Mouse (Mus musculus): ENCODE measurements around the gene Jak1. TPM values are rescaled to one million over a fixed set of nuclear protein-coding genes. Genes with fewer than 3 reads are reported as not detected.

Jak1 gene
- polyA plus RNA-seq, 1 experiment, result 33.5 TPM

DNA sequence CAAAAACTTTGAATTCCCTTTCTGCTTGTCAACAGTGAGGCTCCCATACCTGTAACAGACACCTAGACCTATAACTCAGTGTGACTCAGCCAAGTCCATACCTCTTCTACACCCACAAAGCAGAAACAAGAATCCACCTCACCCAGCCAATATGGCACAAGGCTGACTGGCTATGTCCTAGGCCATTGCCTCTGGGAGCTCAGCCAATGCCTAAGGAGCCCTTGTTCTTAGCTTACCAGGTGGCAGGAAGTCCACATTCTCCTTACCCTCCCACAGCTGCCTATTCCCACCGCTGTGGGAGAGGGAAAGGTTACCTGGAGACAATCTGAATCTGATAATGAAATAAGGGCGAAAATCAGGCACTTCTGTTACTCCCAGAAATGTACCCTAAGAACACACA is 34.5 kb downstream of the Jak1 start:
- Histone ChIP-seq H3ac (ENCODE audit: control insufficient read depth, insufficient read length) (no peak overlapping the region), H3K4me3 (no peak overlapping the region), H3K4me2 (ENCODE audit: low read depth) (no peak overlapping the region), H3K79me2 (ENCODE audit: control insufficient read depth, insufficient read depth) (peaks cover 55% of the 10 kb centered on the region), H3K36me3 (ENCODE audit: control insufficient read depth, insufficient read depth) (no peaks in the 10 kb centered on the region), H3K27me3 (ENCODE audit: control insufficient read depth, insufficient read depth, insufficient read length) (no peaks in the 10 kb centered on the region)
- TF ChIP-seq POLR2A (IDR thresholded peaks at IDR 0.05; ENCODE audit: insufficient read length, low read depth) (no peak), TCF12 (IDR thresholded peaks at IDR 0.05; ENCODE audit: insufficient read depth, poor library complexity, severe bottlenecking) (no peak)

DNA sequence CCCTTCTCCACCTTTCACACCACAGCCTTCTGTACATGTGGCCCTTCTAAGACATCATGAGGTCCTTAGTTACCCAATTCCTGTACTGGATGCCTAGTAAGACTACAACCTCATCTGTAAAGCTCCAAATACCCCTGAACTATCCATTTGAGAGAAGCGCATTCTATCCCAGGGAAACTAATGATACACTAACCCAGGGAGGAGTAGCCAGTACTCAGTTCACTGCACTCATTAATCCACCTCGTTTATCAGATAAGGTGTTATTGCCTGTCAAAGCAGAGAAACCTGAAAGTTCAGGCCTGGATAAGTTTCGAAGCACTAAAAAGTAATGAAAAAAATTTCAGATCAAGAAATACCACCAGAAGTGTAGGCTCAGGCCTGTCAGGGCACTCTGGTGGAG is 37.7 kb downstream of the Jak1 start:
- H3ac ChIP-seq (ENCODE audit: control insufficient read depth, insufficient read length), result no peak overlapping the region
- TF ChIP-seq POLR2A (IDR thresholded peaks at IDR 0.05; ENCODE audit: insufficient read length, low read depth), result no peak
- TF ChIP-seq POLR2AphosphoS2 (IDR thresholded peaks at IDR 0.05; ENCODE audit: insufficient read length, low read depth), result no peak
- TF ChIP-seq CEBPB (IDR thresholded peaks at IDR 0.05; ENCODE audit: insufficient read depth, poor library complexity, severe bottlenecking), result no peak
- no peak overlapping the region for H3K4me3 ChIP-seq
- H3K27me3 ChIP-seq (ENCODE audit: control insufficient read depth, insufficient read depth, insufficient read length), result no peaks in the 10 kb centered on the region
- H3K4me2 ChIP-seq (ENCODE audit: low read depth), result no peak overlapping the region
- H3K36me3 ChIP-seq (ENCODE audit: control insufficient read depth, insufficient read depth), result no peaks in the 10 kb centered on the region
- H3K79me2 ChIP-seq (ENCODE audit: control insufficient read depth, insufficient read depth), result peaks cover 52% of the 10 kb centered on the region

DNA sequence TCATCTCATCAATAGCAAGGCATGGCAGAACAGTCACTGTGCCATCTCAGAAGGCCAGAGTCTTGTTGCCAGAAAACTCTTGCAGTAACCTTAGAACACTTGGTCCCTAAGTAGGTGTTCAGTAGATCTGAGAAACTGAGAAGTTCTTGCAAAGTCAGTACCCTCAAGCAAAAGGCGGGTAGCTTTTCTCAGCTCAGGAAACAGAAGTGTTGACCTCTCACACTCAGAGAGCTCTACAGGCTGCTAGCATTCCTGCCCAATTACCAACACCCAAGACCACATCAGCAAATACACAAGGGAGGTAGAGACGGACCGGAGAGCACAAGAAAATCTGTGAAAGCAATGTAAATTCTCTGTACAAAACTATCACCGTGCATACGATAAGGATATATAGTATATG is 39.1 kb downstream of the Jak1 start:
- no peaks in the 10 kb centered on the region for H3K27me3 ChIP-seq (ENCODE audit: control insufficient read depth, insufficient read depth, insufficient read length)
- peaks cover 47% of the 10 kb centered on the region for H3K79me2 ChIP-seq (ENCODE audit: control insufficient read depth, insufficient read depth)
- no peaks in the 10 kb centered on the region for H3K36me3 ChIP-seq (ENCODE audit: control insufficient read depth, insufficient read depth)
- TF ChIP-seq TCF12 (IDR thresholded peaks at IDR 0.05; ENCODE audit: insufficient read depth, poor library complexity, severe bottlenecking) (no peak), MAX (IDR thresholded peaks at IDR 0.05; ENCODE audit: low read depth) (no peak), E2F4 (IDR thresholded peaks at IDR 0.05; ENCODE audit: insufficient read depth) (no peak), POLR2AphosphoS2 (IDR thresholded peaks at IDR 0.05; ENCODE audit: insufficient read length, low read depth) (no peak), TCF3 (IDR thresholded peaks at IDR 0.05; ENCODE audit: insufficient read length, low read depth) (no peak), USF1 (IDR thresholded peaks at IDR 0.05; ENCODE audit: low read depth) (no peak), POLR2A (IDR thresholded peaks at IDR 0.05; ENCODE audit: insufficient read length, low read depth) (no peak), SRF (IDR thresholded peaks at IDR 0.05; ENCODE audit: control insufficient read depth, insufficient read length, low read depth) (no peak), MYOG (IDR thresholded peaks at IDR 0.05; ENCODE audit: control insufficient read depth in 1 of 3, insufficient read depth in 1 of 3, insufficient read length in 2 of 3, low read depth in 2 of 3) (no peak), REST (IDR thresholded peaks at IDR 0.05; ENCODE audit: insufficient read depth, insufficient read length) (no peak), MYOD1 (IDR thresholded peaks at IDR 0.05; ENCODE audit: control insufficient read depth in 1 of 3, insufficient read length in 2 of 3, low read depth in 2 of 3) (no peak), CEBPB (IDR thresholded peaks at IDR 0.05; ENCODE audit: insufficient read depth, poor library complexity, severe bottlenecking) (no peak)
- H3K4me3 ChIP-seq, result no peak overlapping the region
- H3ac ChIP-seq (ENCODE audit: control insufficient read depth, insufficient read length), result no peak overlapping the region
- no peak overlapping the region for H3K4me2 ChIP-seq (ENCODE audit: low read depth)

DNA sequence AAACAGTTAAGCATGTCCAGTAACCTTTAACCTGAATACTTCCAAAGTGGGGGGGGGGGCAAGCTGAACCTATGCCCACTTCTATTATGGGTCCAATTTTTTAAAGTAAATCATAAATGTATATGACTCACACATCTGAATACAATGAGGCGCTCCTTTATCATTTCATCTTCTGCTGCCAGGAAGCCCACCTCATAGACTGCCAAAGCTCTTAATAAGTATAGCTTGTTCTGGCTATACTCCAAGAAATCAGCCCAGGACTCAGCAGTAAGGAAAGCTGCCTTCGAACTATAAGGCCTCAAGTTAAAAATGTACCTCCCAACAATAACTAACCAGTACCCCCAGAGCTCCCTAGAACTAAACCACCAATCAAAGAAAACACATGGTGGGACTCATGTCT is 44.1 kb downstream of the Jak1 start:
- TF ChIP-seq USF1 (IDR thresholded peaks at IDR 0.05; ENCODE audit: low read depth) (no peak), POLR2A (IDR thresholded peaks at IDR 0.05; ENCODE audit: insufficient read length, low read depth) (no peak), MYOG (IDR thresholded peaks at IDR 0.05; ENCODE audit: control insufficient read depth in 1 of 3, insufficient read depth in 1 of 3, insufficient read length in 2 of 3, low read depth in 2 of 3) (no peak)
- no peak overlapping the region for H3K4me3 ChIP-seq
- no peak overlapping the region for H3ac ChIP-seq (ENCODE audit: control insufficient read depth, insufficient read length)
- no peaks in the 10 kb centered on the region for H3K27me3 ChIP-seq (ENCODE audit: control insufficient read depth, insufficient read depth, insufficient read length)
- H3K36me3 ChIP-seq (ENCODE audit: control insufficient read depth, insufficient read depth), result no peaks in the 10 kb centered on the region
- H3K4me2 ChIP-seq (ENCODE audit: low read depth), result no peak overlapping the region
- peaks cover 30% of the 10 kb centered on the region for H3K79me2 ChIP-seq (ENCODE audit: control insufficient read depth, insufficient read depth)

DNA sequence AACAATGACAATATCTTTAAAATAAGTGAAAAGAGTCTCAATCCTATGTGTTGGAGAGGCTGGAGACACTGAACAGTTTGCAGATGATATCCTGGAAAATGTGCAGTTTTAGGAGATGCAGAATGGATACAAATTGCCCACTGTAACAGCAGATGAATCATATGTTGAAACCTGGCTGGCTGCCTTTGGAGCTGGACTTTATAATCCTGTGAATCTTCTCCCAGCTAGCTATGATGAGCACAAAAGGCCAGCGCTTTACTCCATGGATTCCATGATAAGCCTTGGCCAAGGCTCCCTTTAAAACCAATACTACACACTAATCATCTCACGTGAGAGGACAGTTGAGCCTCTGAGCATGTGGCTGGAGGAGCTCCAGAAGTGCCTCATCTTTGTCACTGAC is 45.2 kb downstream of the Jak1 start:
- Histone ChIP-seq H3K4me3 (no peak overlapping the region), H3ac (ENCODE audit: control insufficient read depth, insufficient read length) (no peak overlapping the region), H3K79me2 (ENCODE audit: control insufficient read depth, insufficient read depth) (peaks cover 21% of the 10 kb centered on the region), H3K4me2 (ENCODE audit: low read depth) (no peak overlapping the region), H3K36me3 (ENCODE audit: control insufficient read depth, insufficient read depth) (no peaks in the 10 kb centered on the region), H3K27me3 (ENCODE audit: control insufficient read depth, insufficient read depth, insufficient read length) (no peaks in the 10 kb centered on the region)
- TF ChIP-seq MAX (IDR thresholded peaks at IDR 0.05; ENCODE audit: low read depth) (no peak), POLR2AphosphoS2 (IDR thresholded peaks at IDR 0.05; ENCODE audit: insufficient read length, low read depth) (no peak), MYOD1 (IDR thresholded peaks at IDR 0.05; ENCODE audit: control insufficient read depth in 1 of 3, insufficient read length in 2 of 3, low read depth in 2 of 3) (no peak), CEBPB (IDR thresholded peaks at IDR 0.05; ENCODE audit: insufficient read depth, poor library complexity, severe bottlenecking) (no peak), TCF12 (IDR thresholded peaks at IDR 0.05; ENCODE audit: insufficient read depth, poor library complexity, severe bottlenecking) (no peak), TCF3 (IDR thresholded peaks at IDR 0.05; ENCODE audit: insufficient read length, low read depth) (no peak), REST (IDR thresholded peaks at IDR 0.05; ENCODE audit: insufficient read depth, insufficient read length) (no peak), MYOG (IDR thresholded peaks at IDR 0.05; ENCODE audit: control insufficient read depth in 1 of 3, insufficient read depth in 1 of 3, insufficient read length in 2 of 3, low read depth in 2 of 3) (no peak), USF1 (IDR thresholded peaks at IDR 0.05; ENCODE audit: low read depth) (no peak), SRF (IDR thresholded peaks at IDR 0.05; ENCODE audit: control insufficient read depth, insufficient read length, low read depth) (no peak), E2F4 (IDR thresholded peaks at IDR 0.05; ENCODE audit: insufficient read depth) (no peak)
